Mouse (Mus musculus): ENCODE measurements around the gene Camkv.

The Camkv gene

DNA sequence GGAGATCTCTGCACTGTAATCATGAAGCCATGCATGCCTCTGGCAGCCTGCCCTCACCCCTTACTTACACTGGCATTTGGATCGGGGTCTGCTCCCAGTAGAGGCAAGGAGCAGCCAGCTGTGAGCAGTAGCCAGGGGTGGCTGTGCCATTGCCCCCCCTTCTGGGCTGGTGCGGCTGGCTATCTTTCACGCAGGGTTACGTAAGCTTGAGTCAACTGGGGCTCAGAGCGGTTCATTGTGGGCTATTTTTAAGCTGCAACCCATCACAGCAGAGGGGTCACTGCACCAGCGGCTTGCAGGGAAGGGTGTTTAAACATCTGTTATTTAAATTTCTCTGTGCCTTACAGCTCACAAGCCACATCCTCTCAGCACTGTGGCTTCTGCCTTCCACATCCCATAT is 11.5 kb upstream of the Camkv start:
- DNase-seq (ENCODE audit: low read depth) = peak; percentile 80

DNA sequence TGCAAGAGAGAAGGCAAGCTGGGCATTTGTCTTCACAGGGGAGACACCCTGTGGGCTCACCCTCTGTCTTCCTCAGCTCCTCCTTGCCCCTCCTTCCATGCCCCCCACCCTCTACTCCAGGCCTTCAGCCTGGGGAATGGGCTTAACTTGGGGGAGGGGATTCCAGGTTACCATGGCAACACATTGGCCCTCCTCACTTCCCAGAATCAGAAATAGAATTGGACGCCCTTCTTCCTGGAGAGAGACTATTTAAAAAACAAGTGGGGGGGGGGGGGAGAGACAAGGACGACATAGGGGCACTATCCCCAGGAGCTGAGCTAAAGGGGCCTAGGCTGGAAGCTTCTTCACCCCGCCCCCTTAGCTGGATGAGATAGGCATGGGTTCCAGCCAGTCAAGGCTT is 10.2 kb upstream of the Camkv start:
- DNase-seq (ENCODE audit: low read depth) = no peak

DNA sequence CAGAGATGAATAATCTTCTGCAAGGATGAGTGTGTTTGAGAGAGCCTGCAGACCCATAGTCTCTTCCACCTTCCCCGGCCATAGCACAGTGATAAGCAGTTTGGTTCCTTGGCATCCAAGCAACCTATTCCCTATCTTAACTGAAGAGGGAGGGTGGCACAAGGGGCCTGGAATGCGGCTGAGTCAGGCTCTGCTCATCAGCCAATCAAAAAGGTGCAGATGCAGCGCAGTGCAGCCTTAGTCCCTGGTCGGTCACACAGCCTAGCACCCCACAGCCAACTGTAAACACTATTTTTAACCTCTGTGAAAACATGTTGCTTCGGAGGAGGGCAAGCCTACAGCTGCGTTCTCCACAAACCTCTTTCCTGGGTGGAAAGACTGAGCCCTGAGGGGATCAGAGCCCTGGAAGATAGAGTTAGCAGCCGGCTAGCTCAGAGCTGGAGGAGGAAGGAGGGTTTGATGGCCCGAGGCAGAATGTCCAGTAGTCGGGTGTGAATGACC is 8.5 kb upstream of the Camkv start:
- no peak for DNase-seq (ENCODE audit: low read depth)

DNA sequence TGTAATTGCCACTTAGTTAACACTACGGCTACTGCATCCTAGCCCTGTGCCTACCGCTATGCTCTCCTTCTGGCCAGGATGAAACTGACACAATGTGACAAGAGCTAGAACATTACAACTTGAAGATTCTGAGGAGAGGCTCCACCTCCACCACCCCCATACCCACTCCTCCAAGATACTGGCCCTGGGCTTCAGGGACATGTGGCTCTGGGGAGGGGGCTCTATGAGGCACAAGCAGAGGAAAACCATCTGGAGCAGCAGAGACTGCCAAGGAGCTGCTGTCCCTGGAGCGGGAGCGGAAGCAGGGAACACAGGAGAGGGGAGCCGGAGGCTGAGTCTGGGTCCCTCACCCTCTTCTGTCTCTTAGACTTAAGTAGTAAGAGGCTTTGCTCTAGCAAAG is 7.7 kb upstream of the Camkv start:
- no peak for DNase-seq (ENCODE audit: low read depth)

DNA sequence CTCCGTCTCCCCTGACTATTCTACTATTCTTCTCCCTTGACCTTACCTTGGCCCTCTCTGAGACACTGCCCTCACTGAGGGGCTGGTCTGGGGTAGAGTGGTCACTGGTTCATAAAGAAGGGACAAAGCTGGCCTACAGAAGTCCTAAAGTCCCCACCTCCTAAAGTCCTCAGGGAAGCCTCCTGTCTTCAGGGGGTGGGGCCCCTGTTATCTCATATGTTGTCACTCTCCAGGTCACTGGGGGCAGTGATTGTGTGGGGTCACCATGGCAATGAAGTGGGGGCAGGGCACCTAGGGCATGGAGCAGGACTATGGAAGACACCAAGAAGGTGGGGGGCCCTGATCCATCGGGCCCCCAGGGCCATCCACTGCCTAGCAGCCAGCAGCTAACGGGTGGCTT is 7.3 kb upstream of the Camkv start, which contains the start of gene Actl11:
TSS of gene Actl11 (plus strand) at position 301 of the 400 bp plus-strand sequence.
- no peak for DNase-seq (ENCODE audit: low read depth)

DNA sequence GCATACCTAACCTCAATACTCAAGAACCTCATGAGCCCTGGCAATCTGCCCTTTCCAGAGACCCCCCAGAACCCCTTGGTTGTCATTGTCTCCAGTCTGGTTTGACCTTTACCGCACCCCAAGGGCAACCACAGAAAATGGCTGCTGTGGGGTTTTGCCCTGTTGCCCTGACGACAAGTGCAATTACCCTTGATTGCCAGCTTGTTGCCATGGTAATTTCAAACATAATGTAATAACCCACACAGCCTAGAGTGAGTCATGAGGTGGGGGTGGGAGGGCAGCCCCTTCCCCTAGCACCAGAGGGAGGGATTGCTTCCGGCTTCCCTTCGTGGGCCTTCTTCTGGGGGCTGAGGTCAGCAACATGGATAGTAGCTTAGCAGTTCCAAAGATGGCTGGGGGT is 3.3 kb upstream of the Camkv start:
- no peak for DNase-seq (ENCODE audit: low read depth)

DNA sequence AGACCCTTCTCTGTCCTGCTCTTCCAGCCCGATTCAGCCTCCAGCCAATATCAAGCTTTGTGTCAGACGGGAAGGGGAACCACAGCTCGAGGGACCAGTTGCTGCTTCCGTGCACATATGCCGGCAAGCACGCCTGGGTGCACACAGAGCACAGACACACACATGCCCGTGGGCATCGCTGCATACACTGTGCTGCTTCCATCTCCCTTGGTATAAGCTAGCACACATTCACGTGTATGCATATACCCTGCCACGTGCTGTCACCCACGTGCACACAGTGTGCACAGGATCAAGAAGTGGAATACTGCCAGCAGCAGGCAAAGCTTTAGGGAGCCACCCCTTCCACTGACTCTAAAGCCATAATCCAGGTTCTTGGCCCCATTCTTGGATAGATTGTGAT is 1.3 kb upstream of the Camkv start:
- DNase-seq (ENCODE audit: low read depth) = no peak

DNA sequence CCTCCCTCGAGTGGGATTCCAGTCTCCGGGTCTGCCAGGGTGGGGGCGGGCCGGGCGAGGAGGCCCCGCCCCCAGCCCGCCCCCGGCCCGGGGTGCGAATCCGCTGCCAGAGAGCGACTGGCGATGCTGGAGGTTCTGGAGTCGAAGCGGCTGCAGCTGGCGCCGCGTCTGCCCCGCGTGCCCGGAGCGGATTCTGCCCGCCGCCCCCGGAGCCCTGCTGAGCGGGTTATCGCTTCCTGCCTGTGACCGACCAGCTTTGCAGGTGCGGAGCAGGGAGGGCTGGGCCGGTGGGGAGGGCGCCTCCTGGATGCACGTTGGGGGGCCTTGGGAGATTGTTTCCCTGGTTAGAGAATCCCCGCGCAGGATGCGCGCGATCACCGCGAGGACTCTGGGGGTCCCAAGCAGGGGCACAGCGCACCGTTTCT is 328 bp downstream of the Camkv start:
- DNase-seq (ENCODE audit: low read depth) = no peak

DNA sequence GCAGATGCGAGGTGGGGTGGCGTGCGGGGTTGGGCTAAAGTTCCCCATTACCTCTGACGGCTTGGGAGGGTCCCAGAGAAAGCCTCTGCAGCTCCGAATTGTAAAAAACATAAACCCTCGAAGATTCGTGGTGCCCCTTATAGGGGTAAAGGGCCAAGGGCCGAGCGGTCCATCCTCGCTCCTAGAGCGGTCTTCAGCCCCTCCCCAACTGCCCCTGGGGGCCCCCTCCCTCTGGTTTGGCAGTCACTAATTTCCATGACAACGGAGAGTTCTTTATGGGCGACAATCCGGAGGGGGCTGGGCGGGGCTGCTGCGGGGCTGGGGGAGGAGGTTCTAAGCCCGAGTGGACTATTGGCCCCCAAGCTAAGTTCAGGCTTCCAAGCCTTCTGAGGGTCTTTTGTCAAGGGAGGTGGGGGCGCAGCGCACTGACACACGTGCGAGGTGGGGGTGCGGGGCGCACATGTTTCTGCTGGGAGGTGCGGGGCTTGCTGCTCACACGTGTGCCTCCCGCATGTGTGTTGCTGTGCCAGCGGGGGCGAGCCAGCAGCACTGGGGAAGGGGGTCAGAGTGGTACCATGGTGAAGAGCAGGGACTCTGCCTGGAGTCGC is 845 bp downstream of the Camkv start:
- DNase-seq (ENCODE audit: low read depth) = no peak

DNA sequence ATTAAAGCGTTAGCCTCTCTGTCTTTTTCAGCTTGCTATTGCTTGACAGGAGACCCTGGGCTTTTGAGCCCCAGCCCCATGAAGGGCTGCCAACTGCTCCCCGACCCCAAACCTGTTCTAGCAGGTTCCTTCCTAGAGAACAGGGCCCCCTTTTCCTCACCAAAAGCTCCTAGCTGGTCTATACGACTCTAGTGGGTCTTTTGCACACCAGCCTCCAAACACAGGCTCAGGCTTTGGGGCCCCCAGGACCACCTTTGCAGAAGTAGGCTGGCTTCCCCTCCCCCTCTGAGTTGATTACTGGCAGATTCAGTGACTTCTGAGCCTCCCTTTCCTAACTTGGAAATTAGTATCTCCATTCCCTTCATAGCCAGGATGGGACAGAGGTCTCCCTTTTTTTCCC is 1.4 kb downstream of the Camkv start:
- no peak for DNase-seq (ENCODE audit: low read depth)

DNA sequence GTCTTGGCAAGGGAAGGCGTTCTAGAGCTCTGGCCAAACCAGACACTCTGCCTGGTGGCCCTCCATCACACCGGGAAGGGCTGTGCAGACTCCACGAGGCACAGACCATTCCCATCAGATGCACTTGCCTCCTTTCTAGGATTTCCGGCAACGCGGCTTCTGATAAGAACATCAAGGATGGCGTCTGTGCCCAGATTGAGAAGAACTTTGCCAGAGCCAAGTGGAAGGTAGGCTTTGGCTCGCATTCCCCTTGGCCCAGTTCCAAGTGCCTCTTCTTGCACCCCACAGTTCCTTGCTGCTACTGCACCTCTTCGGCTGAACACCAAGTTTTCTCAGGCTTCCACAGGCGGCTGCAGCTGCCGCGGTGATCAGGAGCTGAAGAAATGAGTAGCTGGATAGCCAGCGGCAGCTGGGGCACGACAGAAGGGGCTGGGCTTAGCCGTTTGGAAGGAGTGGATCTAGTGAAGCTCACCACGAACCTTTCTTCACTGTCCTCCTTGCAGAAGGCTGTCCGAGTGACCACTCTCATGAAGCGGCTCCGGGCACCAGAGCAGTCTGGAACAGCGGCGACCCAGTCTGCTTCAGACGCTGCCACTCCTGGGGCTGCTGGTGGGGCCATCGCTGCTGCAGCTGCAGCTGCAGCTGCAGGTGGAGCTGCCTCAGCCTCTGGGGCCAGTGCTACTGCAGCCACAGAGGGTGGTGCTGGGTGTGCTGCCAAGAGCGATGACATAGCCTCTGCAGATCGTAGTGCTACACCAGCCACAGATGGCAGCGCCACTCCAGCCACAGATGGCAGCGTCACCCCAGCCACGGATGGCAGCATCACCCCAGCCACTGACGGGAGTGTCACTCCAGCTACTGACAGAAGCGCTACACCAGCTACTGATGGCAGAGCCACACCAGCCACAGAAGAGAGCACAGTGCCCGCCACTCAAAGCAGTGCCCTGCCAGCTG is 12.0 kb downstream of the Camkv start:
- no peak for DNase-seq (ENCODE audit: low read depth)

DNA sequence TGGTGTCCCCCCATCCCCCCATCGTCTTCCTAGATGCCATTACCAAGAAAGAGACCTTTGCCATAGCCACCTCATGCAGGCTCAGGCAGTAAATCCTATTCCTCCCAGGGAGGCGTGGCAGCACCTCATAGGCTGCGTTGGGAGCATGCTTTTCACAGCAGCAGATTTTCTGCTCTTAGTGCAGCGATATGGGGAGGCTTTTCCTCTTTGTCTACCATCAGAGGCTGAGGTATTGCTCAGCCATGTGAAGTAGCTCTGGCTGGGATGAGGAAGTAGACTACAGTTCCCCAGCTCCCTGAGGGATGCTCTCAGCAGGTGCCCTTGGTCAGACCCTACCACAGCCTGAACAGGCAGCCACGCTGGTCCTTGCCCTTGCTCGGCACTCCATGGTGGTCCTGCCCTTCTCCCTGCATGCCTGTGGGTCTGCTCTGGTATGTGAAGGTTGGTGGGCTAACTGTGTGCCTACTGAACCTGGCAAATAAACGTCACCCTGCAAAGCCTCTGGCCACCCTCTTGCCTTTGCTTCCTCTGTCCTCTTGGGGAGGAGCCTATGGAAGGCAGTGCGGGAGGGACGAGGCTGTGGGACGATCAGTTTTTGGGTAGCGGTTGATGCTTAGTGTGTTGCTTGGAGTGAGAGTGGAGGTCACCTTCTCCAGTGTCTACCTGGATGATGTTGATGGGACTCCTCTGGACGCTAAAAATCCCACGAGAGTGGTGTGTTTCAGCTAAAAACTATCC is 13.9 kb downstream of the Camkv start:
- no peak for DNase-seq (ENCODE audit: low read depth)

DNA sequence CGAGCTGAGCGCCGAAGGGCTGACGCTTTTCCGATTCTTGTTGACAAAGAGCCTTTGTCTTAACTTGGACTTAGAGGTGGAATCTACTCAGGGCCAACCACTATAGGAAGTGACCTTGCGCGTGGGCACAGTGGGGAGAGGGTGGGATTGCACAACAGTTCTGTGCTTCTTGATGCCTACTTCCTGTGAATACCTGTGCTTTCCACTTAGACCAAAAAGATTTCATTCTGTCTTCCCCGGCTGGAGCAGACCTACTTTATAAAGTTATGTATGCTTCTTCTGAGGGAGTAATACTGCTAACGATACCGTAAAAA is 14.4 kb downstream of the Camkv start, which contains the start of gene Traip:
TSS of gene Traip (plus strand) at position 215 of the 314 bp plus-strand sequence.
- DNase-seq (ENCODE audit: low read depth) = no peak

DNA sequence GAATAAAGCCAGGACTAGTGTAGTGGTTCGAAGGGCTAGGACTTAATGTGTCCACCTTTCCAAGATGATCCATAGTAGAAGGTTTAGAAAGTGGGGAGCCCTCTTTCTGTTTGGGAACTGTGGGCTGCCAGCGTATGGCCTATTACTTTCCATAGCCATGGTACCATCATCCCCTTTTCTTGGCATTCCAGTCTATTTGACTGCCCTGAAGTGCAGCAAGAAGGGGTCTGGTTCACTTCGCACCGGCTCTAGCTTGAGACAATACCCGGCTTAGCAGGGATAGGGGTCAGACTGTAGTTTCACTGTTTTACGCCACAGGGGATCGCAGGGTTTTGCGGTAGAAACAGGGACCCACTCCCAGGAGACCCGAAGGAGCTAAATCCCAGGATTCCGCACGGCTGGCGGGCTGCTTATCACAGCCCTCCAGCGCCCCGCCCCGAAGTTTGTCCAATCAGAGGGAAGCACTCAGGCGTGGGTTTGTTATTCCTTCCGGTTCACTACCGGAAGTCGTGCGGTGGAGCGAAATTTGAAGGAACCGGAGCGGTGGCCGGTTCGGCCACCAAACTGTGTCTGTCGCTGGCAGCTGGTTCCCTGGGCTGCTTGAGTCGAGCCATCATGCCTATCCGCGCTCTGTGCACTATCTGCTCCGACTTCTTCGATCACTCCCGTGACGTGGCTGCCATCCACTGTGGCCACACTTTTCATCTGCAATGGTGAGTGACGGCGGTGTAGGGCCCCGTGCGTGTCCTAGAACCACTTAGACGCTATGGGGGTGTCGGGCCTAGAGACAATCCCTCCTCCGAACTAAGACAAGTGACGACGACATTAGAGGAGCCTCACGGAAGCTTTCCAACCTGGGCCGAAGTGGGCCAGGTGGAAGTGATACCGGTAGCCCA is 15.2 kb downstream of the Camkv start:
- peak; percentile 91 for DNase-seq (ENCODE audit: low read depth)

DNA sequence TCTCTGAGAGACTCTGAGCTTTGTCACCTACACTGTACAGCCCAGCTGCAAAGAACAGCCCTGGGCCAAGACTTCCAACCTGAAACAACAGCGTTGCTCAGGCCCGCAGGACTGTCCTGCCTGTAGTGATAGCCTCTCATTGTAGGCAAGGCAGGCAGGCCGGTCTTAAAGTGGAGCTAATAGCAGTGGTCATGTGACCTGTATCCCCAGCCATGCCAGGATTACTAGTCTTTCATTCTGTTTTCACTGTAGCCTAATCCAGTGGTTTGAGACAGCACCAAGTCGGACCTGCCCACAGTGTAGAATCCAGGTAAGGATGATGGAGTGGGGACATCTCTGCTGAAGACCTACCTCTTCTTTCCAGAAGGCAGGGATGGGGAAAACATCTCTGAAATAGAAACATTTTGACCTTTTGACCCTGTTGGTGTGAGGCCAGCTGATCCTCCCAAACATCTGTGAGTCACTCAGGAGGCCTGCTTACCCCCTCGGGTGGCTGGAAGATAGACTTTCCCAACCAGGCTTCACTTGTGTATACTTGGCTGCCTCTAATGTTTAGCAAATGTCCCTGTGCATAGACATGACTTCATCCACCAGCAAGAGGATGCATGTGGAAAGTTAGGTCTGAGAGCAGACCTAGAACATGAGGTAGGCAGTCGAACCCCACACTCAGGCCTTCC is 20.3 kb downstream of the Camkv start:
- peak; percentile 36 for DNase-seq (ENCODE audit: low read depth)

DNA sequence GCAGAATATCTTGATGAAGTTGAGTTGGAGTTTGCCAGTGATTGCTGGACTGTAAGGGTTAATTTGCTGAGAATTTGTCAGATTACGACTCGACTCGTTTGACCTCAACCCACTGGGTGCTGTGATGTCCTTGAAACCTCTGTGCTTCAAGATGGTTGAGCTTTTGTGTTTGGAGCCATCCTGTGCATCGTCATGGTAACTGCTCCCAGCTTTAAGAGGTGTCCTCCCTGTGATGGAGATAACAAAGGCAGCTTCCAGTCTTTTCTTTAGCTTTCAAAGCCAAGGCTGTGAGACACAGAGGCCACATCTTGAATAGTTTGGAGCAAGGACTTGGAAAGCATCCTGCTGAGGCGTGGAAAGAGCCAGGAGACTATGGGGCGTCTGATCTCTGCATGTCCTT is 21.7 kb downstream of the Camkv start:
- no peak for DNase-seq (ENCODE audit: low read depth)

DNA sequence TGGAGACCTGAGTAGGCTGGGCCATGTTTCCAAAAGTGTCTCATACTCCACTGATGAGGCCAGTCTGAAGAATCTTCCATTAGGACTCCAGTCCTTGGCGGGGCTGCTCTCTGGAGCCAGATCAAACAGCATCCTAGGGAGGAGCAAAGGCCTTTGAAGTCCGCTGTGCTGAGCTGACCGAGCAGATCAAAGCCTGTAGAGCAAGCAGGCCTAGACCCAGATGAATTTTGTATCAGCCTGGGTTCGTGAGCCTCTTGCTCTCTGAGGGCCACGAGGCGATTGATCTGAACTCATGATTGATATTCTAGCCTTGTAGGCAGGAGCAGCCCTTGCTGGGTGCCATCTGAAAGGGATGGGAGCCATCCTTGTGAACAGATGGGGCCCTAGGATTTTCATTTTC is 24.4 kb downstream of the Camkv start:
- no peak for DNase-seq (ENCODE audit: low read depth)

DNA sequence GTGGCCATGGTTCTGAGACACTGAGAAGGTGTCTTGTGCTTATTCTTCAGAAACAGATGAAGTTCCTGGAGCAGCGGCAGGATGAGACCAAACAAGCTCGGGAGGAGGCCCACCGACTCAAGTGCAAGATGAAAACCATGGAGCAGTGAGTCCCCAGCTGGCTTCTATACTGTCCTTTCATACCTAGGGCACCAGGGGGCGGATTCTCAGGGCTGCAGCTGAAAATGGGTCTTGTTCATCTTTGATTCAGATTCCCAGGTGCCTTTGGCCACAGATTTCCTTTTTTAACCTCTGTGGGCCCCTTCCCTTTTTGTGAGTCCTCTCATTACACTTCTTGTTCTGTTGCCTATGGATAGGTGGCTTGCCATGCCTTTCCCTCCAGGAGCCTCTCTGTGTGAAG is 25.5 kb downstream of the Camkv start:
- DNase-seq (ENCODE audit: low read depth) = peak; percentile 27

DNA sequence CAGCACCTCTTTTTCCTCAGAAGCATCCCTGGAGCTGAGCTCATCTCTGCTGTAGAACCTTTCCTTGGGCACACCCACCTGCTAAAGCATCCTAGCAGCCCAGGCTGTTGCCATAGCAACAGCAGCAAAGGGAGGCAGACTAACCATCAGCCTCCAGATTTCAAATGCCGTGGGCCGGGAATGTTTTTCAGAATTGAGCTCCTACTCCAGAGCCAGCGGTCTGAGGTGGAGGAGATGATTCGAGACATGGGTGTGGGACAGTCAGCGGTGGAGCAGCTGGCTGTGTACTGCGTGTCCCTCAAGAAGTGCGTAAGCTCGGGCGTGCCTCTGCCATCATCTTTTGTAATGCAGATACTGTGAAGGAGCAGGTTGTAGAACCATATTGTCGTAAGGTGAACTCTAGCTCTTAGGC is 25.9 kb downstream of the Camkv start:
- no peak for DNase-seq (ENCODE audit: low read depth)

DNA sequence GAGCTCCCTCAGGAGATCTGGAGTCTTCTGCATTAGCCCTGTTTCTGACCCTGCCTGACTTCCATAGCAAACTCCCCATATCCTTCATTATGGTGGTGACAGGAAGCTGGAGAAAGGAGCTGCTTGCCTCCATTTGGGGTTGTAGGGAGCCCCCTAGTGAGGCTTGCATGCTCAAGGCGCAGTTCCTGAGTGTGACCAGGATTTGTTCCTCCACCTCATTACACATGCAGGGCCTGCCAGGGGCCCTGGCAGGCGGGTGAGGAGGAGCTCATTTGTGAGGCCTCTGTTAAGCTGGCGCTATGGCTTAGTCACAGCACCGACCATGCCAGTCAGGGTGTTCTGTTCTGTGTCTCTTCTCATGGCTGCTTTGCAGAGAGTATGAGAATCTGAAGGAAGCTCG is 26.4 kb downstream of the Camkv start:
- peak; percentile 36 for DNase-seq (ENCODE audit: low read depth)

DNA sequence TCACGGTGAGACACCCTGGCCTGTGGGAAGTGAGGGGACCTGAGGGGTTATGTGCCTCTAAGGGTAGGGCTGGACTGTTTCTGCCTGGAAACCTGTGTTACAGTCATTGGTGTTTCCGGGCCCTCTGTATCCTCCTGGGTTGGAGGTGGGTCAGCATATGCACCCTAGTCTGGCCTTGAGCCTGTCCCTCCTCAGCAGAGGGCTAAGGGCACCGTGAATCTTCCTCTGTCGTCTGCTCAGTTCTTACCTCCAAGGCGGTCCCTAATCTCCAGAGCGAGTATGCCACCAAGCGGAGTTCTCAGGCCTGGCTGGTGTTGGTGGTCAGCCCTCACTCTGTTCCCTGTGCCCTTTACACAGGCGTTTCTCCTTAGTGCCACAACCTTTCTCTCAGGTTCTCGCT is 27.4 kb downstream of the Camkv start:
- no peak for DNase-seq (ENCODE audit: low read depth)

All from 416B (cell line).